Comparison of ENCODE assay signal across 15 mouse cellular contexts in the genomic region with DNA sequence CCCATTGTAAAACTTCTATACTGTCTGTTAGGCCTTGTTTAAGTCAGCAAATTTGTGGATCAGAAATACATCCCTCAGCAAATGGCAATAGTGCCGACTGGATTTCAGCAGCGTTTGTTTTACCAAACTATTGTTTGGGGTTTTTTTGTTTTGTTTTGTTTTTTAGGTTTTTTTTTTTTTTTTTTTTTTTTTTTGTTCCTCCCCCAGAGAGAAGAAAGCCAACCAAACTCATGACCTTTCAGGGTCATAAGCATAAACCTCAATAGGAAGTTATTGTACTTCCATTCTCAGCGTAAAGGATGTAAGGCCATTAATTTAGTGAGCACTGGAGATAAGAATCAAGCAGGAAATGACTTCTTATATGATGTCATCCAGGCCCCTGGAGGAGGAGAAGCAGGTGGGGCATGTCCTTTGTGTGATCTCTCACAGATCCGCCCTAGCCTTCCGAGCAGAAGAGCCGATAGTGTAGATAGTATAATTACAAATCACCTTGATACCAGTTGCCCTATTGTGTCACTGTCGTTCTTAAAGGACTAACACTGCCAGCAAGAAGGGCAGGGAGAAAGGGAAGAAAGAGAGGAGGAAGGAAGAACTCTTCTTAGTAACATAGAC. TPM values are rescaled to one million over a fixed set of nuclear protein-coding genes. Genes with fewer than 3 reads are reported as not detected.
DNase-seq lines count a peak whose midpoint lies in the region; ATAC-seq and TF ChIP-seq lines count a peak whose summit lies in the region.
"Had no signal": no experiment of that assay in that cellular context is flagged by ENCODE, and none has a peak within 500 bp of the region (broad histone marks: within the 10 kb centered on the region; RNA-seq: fewer than 3 reads in every experiment).

No protein-coding gene starts in this region.

- TF ChIP-seq POLR2A in ES-Bruce4 (IDR thresholded peaks at IDR 0.05; ENCODE audit: insufficient read depth, low read length): no peak

- TF ChIP-seq EP300 in ES-Bruce4 (IDR thresholded peaks at IDR 0.05; ENCODE audit: insufficient read depth, low read depth, low read length): peak; percentile 54; the same call in 1 of the 2 replicates

- H3K9me3 ChIP-seq in ES-Bruce4 (replicated peaks; ENCODE audit: control insufficient read depth, insufficient read depth, low read length, poor library complexity, severe bottlenecking): no peaks in the 10 kb centered on the region
- H3K9me3 ChIP-seq in midbrain, embryonic 15.5 days: no peaks in the 10 kb centered on the region
- H3K9me3 ChIP-seq: lung, embryonic 15.5 days; neural tube, embryonic 13.5 days; stomach, embryonic 15.5 days had no signal

- no peak for TF ChIP-seq CTCF in ES-Bruce4 (IDR thresholded peaks at IDR 0.05; ENCODE audit: low read depth, low read length)

- H3K4me2 ChIP-seq in midbrain, embryonic 15.5 days: no peak overlapping the region
- H3K4me2 ChIP-seq: lung, embryonic 15.5 days; neural tube, embryonic 13.5 days; stomach, embryonic 15.5 days had no signal

- peak overlapping the region; percentile 65 for H3K27ac ChIP-seq in ES-Bruce4 (ENCODE audit: insufficient read depth, low read length)
- H3K27ac ChIP-seq in midbrain, embryonic 15.5 days: no peak overlapping the region
- H3K27ac ChIP-seq: lung, embryonic 15.5 days; neural tube, embryonic 13.5 days; stomach, embryonic 15.5 days had no signal

- H3K4me3 ChIP-seq in ES-Bruce4 (ENCODE audit: low read depth, low read length): no peak overlapping the region
- H3K4me3 ChIP-seq in midbrain, embryonic 15.5 days: no peak overlapping the region
- H3K4me3 ChIP-seq: lung, embryonic 15.5 days; neural tube, embryonic 13.5 days; stomach, embryonic 15.5 days had no signal

- WGBS in midbrain, embryonic 15.5 days: 64% methylated on average over 7 of the region's 7 CpGs

- peak; percentile 96 for ATAC-seq in inflammation-experienced regulatory T-cells, adult 6 months
- no peak for ATAC-seq in midbrain, embryonic 15.5 days (replicated peaks)

- intact Hi-C loops in gastrocnemius, postnatal 36 days (cut with DNase I): no loop called here

- peaks cover 6% of the 10 kb centered on the region for H3K4me1 ChIP-seq in ES-Bruce4 (ENCODE audit: control insufficient read depth, insufficient read depth, low read length)
- H3K4me1 ChIP-seq in midbrain, embryonic 15.5 days: no peaks in the 10 kb centered on the region
- H3K4me1 ChIP-seq: neural tube, embryonic 13.5 days; stomach, embryonic 15.5 days had no signal

- 0 out of 2 replicates have a peak overlapping the region, but pooled peaks have one; percentile 18 for H3K9ac ChIP-seq in ES-Bruce4 (ENCODE audit: low read depth, poor library complexity, severe bottlenecking)
- no peak overlapping the region for H3K9ac ChIP-seq in midbrain, embryonic 15.5 days
- H3K9ac ChIP-seq: lung, embryonic 15.5 days; neural tube, embryonic 13.5 days; stomach, embryonic 15.5 days had no signal

- no peaks in the 10 kb centered on the region for H3K36me3 ChIP-seq in ES-Bruce4 (ENCODE audit: control insufficient read depth, insufficient read depth, low read length, poor library complexity, severe bottlenecking)
- H3K36me3 ChIP-seq in midbrain, embryonic 15.5 days (replicated peaks): no peaks in the 10 kb centered on the region
- H3K36me3 ChIP-seq: lung, embryonic 15.5 days; neural tube, embryonic 13.5 days; stomach, embryonic 15.5 days had no signal

- H3K27me3 ChIP-seq in ES-Bruce4 (ENCODE audit: control insufficient read depth, insufficient read depth, low read length, poor library complexity, severe bottlenecking): no peaks in the 10 kb centered on the region
- no peaks in the 10 kb centered on the region for H3K27me3 ChIP-seq in midbrain, embryonic 15.5 days (replicated peaks)
- H3K27me3 ChIP-seq: neural tube, embryonic 13.5 days; stomach, embryonic 15.5 days had no signal

- DNase-seq in kidney, postnatal 10 days: peak; percentile 46
- no peak for DNase-seq in kidney, postnatal 4 days
- DNase-seq in thymus, postnatal 0 days (ENCODE audit: low spot score): peak; percentile 80
- no peak for DNase-seq in layer of hippocampus, adult 18-20 months (ENCODE audit: low spot score in 2 of 2)
- DNase-seq in gastrocnemius, postnatal 36 days: no peak
- DNase-seq: cerebellum, postnatal 25 days; heart, postnatal 10 days; left cerebral cortex, postnatal 4 days; right cerebral cortex, postnatal 25 days had no signal

RNA-seq across cellular contexts. Expression of a gene that starts 38.5 kb away (rescaled TPM):
- polyA plus RNA-seq in ES-Bruce4 (2011; ENCODE audit: insufficient read depth, insufficient read length, low read depth, missing spikeins): 36.7 and 42.4 TPM in 2 replicates
- 10 to 100 TPM; 10.7 to 12.2 (median 11.8) TPM for polyA plus RNA-seq in inflammation-experienced regulatory T-cells, adult 6 months (2017; shearing (Covaris generic))
- polyA plus RNA-seq in thymus, postnatal 0 days (2015; fragmentation: Nextera tagmentation; extraction: Ambion mirVana): 12.9 and 15.5 TPM in 2 replicates
- total RNA-seq in layer of hippocampus, adult 18-20 months (2021): 10 to 100 TPM; 22.7 to 23.5 TPM
- 9.0 and 10.6 TPM in 2 replicates for polyA plus RNA-seq in midbrain, embryonic 15.5 days (2015; fragmentation: Nextera tagmentation; extraction: Ambion mirVana)
- total RNA-seq in gastrocnemius, postnatal 36 days (2021): 1 to 10 TPM; 9.3 TPM

Comparison
In these comparisons a context has a peak if more than half of its experiments do, and no peak if none do; other contexts are left out.
1. DNase-seq: peak in kidney, postnatal 10 days (single experiment) and thymus, postnatal 0 days (single experiment); none in kidney, postnatal 4 days (0 of 2), layer of hippocampus, adult 18-20 months (0 of 2) and gastrocnemius, postnatal 36 days (0 of 2).